Mouse (Mus musculus): ENCODE data around the gene Kdf1. TPM values are rescaled to one million over a fixed set of nuclear protein-coding genes. Genes with fewer than 3 reads are reported as not detected.

Kdf1 gene
- total RNA-seq (2017): not detected in 2 replicates

DNA sequence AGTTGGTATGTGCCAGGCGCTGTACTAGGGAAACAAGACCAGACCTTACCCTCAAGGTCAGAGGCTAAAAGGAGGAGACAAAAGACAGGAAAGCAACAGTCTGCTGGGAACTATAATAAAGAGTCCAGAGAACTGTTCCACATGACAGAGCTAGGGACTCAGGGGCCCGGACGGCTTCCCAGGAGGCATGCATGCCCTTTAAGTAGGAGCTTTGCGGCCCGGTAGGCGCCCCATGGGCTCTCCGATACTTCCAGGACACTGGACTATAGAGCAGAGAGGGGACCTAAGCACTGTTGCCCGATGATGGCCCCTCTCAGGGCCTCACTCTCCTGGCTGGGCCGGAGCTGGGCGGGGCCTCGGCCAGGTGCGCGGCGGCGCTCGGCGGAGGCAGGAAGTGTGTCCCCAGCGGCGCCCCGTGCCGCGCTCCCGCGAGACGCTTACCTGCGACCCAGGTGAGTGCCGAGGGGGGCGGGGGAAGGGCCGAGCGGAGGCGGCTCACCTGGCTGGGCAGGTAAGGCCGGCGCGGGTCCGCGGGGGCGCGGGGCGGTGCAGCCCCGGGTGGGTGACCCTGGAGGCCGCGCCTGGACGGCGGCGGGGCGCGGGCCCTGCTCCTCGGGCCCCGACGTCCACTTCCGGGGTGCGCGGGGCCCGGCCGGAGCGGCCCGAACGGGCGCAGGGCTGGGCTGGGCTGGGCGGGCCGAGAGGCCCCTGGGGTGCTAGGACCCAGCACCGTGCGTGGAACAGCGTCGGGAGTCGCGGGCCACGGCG lies at the start of gene Kdf1:
Gene Kdf1 (plus strand): TSS at position 363 of the 768 bp plus-strand sequence.
- no peak for ATAC-seq (replicated peaks; ENCODE audit: low read depth, poor library complexity, severe bottlenecking)

DNA sequence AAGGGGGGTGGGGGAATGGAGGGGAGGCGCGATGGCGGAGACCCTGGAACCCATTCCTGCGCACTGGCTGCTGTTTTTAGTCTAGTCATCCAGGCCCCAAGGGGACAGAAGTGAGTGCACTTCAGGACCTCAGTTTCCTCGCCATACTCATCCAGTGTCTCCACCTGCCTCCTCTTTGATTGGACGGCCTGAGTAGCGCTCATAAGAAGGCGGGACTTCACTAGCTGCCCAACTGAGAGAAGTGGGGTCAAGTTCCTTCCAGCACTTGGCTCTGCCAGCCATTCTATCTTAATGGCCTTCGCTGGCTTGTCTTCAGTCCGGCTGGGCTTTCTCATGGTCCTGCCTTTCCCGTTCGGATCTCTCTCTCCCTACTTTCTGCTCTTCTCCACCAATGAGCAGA lies 49.6 kb upstream of the Kdf1 start:
- ATAC-seq (replicated peaks; ENCODE audit: low read depth, poor library complexity, severe bottlenecking): peak; percentile 27; the same call in 1 of the 2 replicates

DNA sequence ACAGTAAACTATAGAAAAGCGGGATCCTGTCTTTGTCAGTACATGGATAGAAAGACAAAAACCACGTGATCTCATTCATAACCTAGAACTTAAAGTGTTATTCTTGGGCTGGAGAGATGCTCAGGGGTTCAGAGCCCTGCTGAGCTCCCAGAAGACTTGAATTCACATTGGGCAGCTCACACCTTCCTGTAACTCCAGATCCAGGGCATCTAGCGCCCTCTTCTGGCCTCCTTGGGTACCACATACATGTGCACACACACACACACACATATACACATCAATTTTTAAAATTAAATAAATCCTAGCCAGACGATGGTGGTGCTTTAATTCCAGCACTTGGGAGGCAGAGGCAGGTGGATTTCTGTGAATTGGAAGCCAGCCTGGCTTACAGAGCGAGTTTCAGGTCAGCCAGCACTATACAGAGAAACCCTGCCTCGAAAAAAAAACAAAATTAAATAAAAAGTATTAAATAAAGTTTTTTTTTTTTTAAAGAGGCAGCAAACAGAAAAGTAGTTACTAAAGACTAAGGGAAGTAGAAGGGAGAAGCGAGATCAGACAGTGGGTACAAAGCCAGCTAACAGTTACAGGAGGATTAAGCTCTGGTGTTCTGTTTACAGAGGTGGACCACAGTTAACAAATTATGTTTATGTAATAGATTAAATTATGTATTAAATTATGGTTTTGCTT lies 47.5 kb upstream of the Kdf1 start:
- no peak for ATAC-seq (replicated peaks; ENCODE audit: low read depth, poor library complexity, severe bottlenecking)

DNA sequence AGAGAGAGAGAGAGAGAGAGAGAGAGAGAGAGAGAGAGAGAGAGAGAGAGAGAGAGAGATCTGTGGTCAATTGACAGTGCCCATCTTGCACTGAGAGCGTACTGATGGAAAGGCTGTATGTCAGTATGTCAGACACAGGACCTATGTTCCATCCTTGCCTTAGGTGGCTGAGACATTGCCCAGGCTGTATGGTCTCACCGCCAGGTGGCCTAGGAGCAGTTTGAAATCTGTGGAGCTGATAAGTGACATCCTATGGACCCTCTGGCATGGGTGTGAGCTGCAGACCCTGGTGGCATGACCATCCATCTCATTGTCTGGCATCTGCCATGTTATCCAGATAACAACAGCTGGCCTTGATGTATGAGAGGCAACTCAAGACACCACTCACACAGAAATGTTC lies 44.9 kb upstream of the Kdf1 start:
- ATAC-seq (replicated peaks; ENCODE audit: low read depth, poor library complexity, severe bottlenecking): no peak

DNA sequence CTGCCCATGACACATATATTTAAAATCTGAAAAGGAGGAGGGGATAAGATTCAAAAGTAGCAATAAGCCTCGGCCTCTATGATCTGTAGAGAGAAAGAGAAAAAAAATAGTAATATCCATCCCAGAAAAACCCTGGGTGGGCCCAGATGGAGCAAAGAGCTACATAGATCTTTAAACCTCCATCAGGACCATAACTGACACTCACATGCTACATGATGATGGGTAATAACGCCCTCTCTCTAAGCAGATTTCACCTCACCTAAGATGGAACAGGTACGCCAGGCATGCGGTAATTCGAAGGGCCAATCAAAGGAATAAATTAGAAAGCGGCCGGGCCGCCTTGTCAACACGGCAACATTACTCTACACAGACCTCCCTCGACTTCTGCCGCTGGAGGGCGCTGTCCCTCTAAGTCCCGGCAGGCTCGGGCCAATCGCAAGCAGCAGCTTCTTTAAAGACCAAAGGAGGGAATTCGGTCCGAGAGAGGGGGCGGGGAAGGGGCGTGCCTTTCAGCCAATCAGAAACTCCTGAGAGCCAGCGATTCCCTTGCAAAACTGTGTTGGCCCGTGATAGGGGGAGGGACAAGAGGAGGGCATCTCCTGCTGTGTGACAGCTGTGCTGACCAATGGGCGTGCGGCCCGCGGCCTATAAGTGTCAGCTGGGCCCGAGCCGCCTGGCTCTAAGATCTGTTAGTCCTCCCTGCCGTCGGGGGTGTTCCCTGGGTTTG lies 39.1 kb upstream of the Kdf1 start, which contains the start of gene Tent5b:
Gene Tent5b (plus strand): TSS at position 675 of the 727 bp plus-strand sequence.
- ATAC-seq (replicated peaks; ENCODE audit: low read depth, poor library complexity, severe bottlenecking): peak; percentile 97

DNA sequence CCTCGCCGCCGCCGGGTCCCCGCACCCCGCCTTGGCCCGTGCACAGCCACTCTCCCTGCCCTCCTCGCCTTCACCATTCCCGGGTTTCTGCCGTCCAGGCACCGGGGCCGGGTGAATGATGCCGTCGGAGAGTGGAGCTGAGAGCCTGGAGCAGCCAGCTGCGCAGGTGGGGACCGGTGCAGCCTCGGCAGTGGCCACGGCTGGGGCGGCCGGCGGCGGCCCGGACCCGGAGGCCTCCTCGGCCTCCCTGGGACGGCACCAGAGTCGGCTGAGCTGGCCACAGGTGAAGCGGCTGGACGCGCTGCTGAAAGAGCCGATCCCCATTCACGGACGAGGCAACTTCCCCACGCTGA lies 38.6 kb upstream of the Kdf1 start:
- ATAC-seq (replicated peaks; ENCODE audit: low read depth, poor library complexity, severe bottlenecking): no peak

DNA sequence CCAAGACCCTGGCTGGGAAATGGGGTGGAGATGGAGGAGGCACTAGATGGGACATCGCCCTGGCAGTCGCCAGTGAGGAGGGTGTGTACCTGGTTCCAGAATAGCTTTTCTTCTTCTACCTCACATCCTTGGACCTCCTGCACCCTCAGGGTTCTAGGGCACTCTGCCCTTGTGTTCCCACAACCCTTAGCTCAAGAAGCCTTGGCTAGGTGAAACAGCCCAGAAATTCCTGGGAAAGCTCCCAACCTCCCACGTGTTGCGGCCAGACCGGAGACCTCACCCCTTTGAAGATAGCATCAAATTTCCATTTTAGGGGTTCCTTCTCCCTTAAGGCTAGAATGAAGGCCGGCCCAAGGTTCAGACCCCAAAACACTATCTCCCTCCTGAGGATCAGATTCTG lies 38.0 kb upstream of the Kdf1 start:
- no peak for ATAC-seq (replicated peaks; ENCODE audit: low read depth, poor library complexity, severe bottlenecking)

DNA sequence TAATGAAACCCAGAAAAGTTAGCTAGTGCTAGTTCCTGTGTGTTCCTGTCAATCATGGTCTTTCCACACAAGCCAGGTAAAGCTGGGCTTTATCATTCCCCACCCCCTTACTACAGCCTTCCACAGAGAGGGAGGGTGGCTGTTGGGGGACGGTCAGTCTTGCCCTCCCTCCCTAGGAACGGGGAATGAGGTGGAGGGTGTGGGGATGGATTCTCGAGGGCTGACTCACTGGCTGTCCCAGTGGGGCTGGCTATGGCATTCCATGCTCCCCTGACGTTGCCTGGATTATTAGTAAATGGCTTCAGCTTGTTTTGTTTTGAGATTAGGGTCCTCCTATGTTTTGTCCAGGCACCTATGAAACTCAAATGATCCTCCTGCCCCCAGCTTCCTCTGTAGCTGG lies 37.3 kb upstream of the Kdf1 start:
- ATAC-seq (replicated peaks; ENCODE audit: low read depth, poor library complexity, severe bottlenecking): no peak

DNA sequence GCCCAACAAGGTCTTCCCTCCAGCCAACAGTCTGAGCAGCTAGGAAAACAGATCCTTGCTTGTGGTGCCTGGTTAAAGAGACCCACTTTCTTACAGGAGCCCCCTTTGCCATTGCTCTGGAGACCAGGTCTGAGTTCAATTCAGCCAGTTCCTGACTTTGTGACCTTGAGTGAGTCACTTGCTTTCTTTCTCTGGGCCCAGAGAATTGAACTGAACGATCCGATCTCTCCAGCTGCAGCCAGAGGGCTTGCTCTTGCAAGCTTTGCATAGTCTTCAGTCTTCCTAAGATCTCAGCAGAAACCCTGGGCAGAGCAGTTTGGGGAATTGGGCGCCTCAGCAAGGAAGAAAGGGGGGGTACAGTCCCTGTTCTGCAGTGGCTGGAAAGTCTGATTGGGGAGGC lies 36.3 kb upstream of the Kdf1 start:
- ATAC-seq (replicated peaks; ENCODE audit: low read depth, poor library complexity, severe bottlenecking): no peak

DNA sequence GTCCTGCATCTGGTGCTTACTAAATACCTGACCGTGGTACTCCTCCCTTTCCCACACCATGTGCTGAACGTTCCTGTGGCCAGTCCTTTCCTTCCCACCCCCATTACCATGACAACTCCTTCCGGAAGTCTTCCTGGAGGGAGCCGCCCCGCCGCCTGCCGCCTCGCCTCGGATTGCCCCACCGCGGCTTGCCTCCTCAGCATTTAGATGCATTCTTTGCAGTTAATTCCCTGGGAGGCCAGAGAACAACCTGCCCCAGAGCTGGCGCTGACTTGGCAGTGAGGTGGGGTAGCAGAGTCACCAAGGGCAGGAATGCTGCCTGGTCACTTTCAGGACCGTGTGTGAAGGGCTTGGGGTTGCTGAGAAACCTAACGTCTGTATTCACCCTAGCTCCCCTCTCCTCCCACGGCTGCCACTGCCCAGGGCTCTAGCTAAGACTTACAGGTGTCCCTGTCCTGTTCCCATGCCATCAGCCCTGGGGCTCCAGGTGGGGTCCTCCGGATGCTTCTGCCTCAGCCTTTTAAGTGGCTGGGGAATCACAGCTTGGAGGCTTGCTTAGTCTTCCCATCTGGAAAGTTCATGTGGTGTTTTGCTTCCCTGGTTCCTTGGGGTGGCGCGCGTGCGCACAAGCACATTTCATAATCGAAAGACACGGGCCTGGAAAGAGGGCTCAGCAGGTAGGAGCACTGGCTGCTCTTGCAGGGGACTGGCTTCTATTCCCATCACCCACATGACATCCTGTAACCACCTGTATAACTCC lies 34.3 kb upstream of the Kdf1 start:
- no peak for ATAC-seq (replicated peaks; ENCODE audit: low read depth, poor library complexity, severe bottlenecking)

DNA sequence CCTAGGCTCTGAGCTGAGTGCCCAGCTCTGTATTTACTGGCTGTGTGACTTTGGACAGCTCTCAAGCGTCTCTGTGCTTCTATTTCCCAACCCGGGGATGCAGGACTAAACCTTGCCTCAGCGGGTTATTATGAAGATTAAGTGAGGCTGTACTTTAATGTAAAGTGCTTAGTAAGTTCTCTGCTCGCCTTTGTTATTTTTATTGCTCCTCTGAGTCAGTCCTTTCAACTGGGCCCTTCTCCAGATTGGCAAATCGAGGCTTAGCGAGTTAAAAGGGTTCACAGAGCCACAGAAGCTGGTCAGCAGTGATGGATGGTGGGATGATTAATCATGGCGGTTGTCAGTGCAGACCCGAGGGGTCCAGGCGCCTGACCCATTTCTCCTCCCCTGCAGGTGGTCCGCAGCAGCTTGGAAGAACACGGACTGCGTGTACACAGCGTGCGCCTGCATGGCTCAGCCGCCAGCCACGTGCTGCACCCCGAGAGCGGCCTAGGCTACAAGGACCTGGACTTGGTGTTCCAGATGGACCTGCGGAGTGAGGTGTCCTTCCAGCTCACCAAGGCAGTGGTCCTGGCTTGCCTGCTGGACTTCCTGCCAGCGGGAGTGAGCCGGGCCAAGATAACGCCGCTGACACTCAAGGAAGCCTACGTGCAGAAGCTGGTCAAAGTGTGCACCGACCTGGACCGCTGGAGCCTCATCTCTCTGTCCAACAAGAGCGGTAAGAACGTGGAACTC lies 32.9 kb upstream of the Kdf1 start:
- ATAC-seq (replicated peaks; ENCODE audit: low read depth, poor library complexity, severe bottlenecking): no peak

DNA sequence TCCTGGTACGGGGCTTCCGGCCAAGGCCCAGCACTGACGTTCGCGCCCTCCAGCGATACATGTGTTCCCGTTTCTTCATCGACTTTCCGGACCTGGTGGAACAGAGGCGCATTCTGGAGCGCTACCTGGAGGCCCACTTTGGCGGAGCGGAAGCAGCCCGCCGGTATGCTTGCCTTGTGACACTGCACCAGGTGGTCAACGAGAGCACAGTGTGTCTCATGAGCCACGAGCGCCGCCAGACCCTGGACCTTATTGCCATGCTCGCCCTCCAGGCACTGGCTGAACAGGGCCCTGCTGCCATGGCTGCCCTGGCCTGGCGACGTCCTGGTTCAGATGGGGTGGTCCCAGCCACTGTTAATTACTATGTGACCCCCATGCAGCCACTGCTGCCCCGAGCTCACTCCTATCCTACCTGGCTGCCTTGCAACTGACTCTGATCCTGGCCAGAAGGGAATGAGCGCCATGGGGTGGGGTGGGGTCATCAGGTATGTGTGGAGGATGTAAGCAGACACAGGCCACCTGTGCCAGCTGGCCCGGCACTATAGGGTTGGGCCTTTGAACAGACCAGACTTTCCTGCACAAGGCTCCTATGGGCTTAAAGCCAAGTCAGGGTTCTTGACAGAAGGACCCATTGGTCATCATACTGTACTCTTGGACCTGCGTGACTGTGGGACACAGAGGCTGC lies 31.9 kb upstream of the Kdf1 start:
- ATAC-seq (replicated peaks; ENCODE audit: low read depth, poor library complexity, severe bottlenecking): no peak

DNA sequence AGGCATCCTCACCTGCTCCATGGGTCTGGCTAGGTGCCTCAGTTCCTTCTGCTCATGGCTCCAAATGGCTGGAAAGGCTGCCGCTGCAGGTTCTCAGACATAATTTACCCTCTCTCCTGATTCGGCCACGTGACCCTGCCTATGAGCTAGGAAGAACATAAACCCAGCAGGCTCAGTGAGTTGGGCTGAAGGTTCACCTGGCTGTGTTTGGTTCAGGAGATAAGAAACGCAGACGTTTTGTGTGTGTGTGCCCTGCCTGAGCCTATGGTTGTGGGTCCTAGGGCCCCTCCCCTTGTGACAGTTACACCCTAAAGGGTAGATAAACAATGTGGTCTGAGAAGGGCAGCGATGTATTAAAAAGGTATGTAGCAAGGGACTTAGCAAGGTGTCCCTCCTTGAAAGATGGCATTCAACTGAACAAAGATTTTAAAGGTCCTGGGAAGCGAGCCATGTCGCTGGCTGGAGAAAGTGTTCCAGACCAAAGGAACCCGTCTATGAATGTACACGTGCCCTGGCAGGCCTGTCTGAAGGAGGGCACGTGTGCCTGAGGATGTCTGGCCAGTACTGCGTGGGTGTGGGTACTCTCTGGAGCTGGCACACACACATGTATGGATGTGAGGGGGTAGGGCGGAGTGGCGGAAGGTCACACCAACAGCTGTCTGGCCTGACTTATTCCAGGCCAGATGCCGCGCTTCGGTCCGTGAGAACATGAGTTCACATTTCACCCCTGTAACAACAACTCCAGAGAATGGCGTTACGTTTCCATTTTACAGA lies 30.0 kb upstream of the Kdf1 start:
- no peak for ATAC-seq (replicated peaks; ENCODE audit: low read depth, poor library complexity, severe bottlenecking)

DNA sequence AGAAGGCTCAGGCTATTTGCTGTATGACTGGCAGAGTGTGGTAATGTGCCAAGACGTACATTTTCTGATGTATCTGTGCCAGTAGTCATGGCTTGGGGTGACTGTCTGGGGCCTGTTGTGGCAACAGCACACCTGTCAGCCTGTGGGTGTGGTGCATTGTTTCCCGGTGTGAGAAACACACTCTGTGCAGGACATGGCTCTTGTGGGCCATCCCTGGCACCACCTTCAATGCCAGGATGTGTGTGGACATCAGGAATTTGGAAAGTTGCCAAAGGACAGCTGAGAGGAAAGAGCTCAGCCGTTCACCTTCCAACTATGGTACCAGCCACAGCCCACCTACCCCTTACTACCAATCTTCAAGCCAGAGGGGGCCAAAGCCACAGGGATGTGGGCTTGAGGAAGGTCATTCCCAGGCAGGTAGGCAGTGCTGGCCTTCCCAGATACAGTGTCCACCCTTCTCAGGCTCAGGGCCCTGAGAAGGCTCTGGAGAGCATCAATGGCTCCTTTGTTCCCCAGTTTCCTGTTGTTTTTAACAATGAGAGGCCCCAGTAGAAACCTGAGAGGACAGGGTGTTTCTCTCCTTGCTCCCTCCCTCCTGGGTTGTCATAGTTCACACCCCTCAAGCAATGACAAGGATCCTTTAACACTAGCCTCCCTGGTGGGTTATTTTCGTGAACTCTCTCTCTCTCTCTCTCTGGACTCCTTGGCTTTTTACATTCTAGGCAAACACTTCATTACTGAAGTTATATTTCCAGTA lies 29.1 kb upstream of the Kdf1 start:
- no peak for ATAC-seq (replicated peaks; ENCODE audit: low read depth, poor library complexity, severe bottlenecking)

DNA sequence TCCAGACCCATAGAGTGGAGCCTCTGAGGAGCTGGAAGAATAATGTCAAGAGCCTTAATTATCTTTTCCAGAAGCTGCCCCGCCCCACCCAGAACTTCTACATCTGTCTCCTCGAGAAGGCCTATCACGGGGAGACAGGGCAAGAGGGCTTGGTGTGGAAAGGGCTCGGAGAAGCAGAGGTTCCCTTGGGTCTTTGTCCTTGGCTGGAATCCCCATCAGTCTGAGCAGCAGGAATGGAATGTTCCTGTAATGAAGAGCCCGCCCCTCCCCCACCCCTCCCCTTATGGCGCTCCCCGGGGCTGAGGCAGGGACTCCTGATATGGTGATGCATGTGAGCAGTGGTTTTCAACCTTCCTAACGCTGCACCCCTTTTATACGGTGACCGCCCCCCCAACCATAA lies 27.0 kb upstream of the Kdf1 start:
- no peak for ATAC-seq (replicated peaks; ENCODE audit: low read depth, poor library complexity, severe bottlenecking)

DNA sequence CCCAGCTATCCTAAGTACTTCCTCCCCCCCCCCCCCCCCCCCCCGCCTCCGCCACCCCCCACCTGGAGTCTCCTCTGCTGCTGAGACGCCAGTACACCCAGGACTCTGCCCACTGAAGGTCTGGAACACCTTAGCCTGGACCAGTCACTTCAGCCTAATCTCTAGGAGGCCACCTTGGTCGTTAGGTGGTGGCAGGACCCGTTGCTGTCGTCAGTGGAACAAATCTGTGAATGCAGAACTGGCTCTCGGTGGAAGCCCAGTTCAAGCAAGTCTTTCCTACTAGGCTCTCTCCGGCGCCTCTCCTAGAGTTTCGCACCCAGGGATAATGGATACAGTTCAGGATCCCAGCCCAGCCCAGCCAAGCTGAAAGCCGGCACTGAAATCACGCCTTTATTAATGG lies 24.9 kb upstream of the Kdf1 start:
- ATAC-seq (replicated peaks; ENCODE audit: low read depth, poor library complexity, severe bottlenecking): no peak

DNA sequence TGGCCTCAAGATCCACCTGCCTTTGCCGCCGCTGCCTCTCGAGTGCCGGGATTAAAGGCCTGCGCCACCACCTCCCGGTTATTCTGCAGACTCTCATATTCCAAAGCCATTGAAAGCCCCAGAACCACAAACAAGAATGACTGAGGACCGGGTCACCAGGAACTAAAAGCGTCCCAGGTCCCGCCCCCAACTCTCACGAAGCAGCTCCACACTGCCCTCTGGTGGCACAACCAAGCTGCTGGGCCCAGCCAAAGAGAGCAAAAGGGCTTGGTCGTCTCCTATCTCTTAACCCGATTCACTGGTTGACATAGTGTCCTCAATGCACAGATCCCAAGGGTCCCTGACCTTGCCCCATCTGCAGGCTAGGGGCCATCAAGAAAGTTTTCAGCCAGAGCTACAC lies 24.3 kb upstream of the Kdf1 start:
- peak; percentile 85 for ATAC-seq (replicated peaks; ENCODE audit: low read depth, poor library complexity, severe bottlenecking)

DNA sequence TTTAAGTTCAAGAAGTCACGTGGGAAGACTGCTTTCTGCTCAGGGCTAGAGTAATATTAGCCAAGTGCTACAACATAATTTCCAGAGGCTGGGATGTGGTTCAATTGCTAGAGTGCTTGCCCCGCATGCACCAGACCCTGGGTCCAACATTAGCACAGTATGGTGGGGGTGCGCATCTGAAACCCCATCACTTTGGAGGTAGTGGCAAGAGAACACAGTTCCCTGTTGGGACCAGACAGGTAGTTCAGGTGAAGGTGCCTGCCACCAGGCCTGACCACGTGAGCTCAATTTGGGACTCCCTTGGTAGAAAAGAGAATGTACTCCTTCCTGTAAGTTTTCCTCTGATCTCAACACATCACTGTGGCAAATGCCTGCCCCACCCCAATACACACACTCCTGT lies 23.9 kb upstream of the Kdf1 start:
- no peak for ATAC-seq (replicated peaks; ENCODE audit: low read depth, poor library complexity, severe bottlenecking)
